Mouse (Mus musculus) monocyte, adult 2 months (primary cell): ENCODE data around the gene Tmem251.

ENCODE experiments used
- DNase-seq, 2 experiments: peaks; one replicate each; pipeline ENCODE4 v3.0.0; 2022; ENCODE audit warnings: low spot score in 2 of 2, low read depth in 1 of 2

Tmem251 gene

GRCm38 (mm10) chr12:102756304-102756703, 12.7 kb downstream of the Tmem251 start:
- peak in 1 of 2 experiments; percentile 26 for DNase-seq

- DNase-seq = no peak
These were observed 13.6 kb downstream of the Tmem251 start for GRCm38 (mm10) chr12:102757055-102757688.

- DNase-seq = peak; percentile 92 to 93
These were observed 14.3 kb downstream of the Tmem251 start, which contains the start of the genes Gm28051, Gon7 and Ubr7 for GRCm38 (mm10) chr12:102757689-102758402. Gm28051 (minus strand) TSS chr12:102757765. Gon7 (minus strand) TSS chr12:102757803. Ubr7 (plus strand) TSS chr12:102757967.

GRCm38 (mm10) chr12:102758403-102758756, 14.8 kb downstream of the Tmem251 start, which contains the start of gene Gm20604:
Gm20604 (minus strand) TSS chr12:102758672.
- DNase-seq = no peak

GRCm38 (mm10) chr12:102758936-102759335, 15.4 kb downstream of the Tmem251 start:
- no peak for DNase-seq

- DNase-seq = no peak
These were observed 18.1 kb downstream of the Tmem251 start for GRCm38 (mm10) chr12:102761668-102762067.

- no peak for DNase-seq
These were observed 20.1 kb downstream of the Tmem251 start for GRCm38 (mm10) chr12:102763696-102764095.

- no peak for DNase-seq
These were observed 25.4 kb downstream of the Tmem251 start for GRCm38 (mm10) chr12:102769000-102769399.

- DNase-seq = no peak
These were observed 28.0 kb downstream of the Tmem251 start for GRCm38 (mm10) chr12:102771601-102772000.

GRCm38 (mm10) chr12:102772676-102773075, 29.1 kb downstream of the Tmem251 start:
- DNase-seq = no peak

GRCm38 (mm10) chr12:102776035-102776434, 32.5 kb downstream of the Tmem251 start:
- DNase-seq = no peak

- DNase-seq = no peak
These were observed 34.6 kb downstream of the Tmem251 start for GRCm38 (mm10) chr12:102778151-102778550.

- no peak for DNase-seq
These were observed 35.9 kb downstream of the Tmem251 start for GRCm38 (mm10) chr12:102779452-102779851.

GRCm38 (mm10) chr12:102782841-102783240, 39.3 kb downstream of the Tmem251 start:
- no peak for DNase-seq

GRCm38 (mm10) chr12:102784899-102785592, 41.5 kb downstream of the Tmem251 start:
- no peak for DNase-seq

- DNase-seq = no peak
These were observed 42.0 kb downstream of the Tmem251 start for GRCm38 (mm10) chr12:102785593-102785985.

- DNase-seq = no peak
These were observed 44.4 kb downstream of the Tmem251 start for GRCm38 (mm10) chr12:102787927-102788326.
